Mouse (Mus musculus) cerebellum, adult 18-20 months (tissue): ENCODE measurements around the gene Akr1c19.

Experiments
- DNase-seq, 2 experiments: peaks; one replicate each; pipeline ENCODE4 v3.0.0; 2021

Gene Akr1c19

GRCm38 (mm10) chr13:4270860-4271259, 42.4 kb downstream of the Akr1c19 start:
- DNase-seq = no peak

- DNase-seq = no peak
These were observed 49.0 kb downstream of the Akr1c19 start for GRCm38 (mm10) chr13:4277526-4277925.

GRCm38 (mm10) chr13:4279284-4279683, 50.8 kb downstream of the Akr1c19 start, which contains the start of gene Akr1c12:
TSS of gene Akr1c12 (minus strand) at chr13:4279433.
- no peak for DNase-seq

GRCm38 (mm10) chr13:4281471-4282412, 53.2 kb downstream of the Akr1c19 start:
- peak; percentile 4 for DNase-seq

- no peak for DNase-seq
These were observed 68.5 kb downstream of the Akr1c19 start for GRCm38 (mm10) chr13:4296991-4297390.
